Mouse (Mus musculus): ENCODE measurements at regions not wholly inside any gene's neighbourhood (a gene's known extent, or its start where the extent isn't known, plus 50 kb on each side); places are given as distances from the start of the nearest gene placed in this dataset.
A peak's percentile ranks its signal among the peaks of the same experiment; 100 is the strongest.

- H3K9me3 ChIP-seq (ENCODE audit: control insufficient read depth, low read length), result no peaks in the 10 kb centered on the region
- no peak overlapping the region for H3K4me2 ChIP-seq (replicated peaks; ENCODE audit: low read depth, low read length)
- H3K36me3 ChIP-seq (ENCODE audit: control insufficient read depth, insufficient read depth, low read length), result no peaks in the 10 kb centered on the region
- H3K27ac ChIP-seq (ENCODE audit: low read depth, low read length), result no peak overlapping the region
- no peak overlapping the region for H3K9ac ChIP-seq (ENCODE audit: low read depth, low read length)
- ATAC-seq (ENCODE audit: low FRiP score, low TSS enrichment), result peak; percentile 66; the same call in 1 of the 2 replicates
- no peaks in the 10 kb centered on the region for H3K27me3 ChIP-seq (ENCODE audit: control insufficient read depth, insufficient read depth, low read length)
- no peaks in the 10 kb centered on the region for H3K4me1 ChIP-seq (ENCODE audit: control insufficient read depth, insufficient read depth, low read length)
- no peak overlapping the region for H3K4me3 ChIP-seq (ENCODE audit: low read length)
- WGBS, result 54% methylated on average over 10 of the region's 10 CpGs
Observed at GRCm38 (mm10) chr7:118042914-118043313, 73.1 kb downstream of the Rps15a start.

DNA sequence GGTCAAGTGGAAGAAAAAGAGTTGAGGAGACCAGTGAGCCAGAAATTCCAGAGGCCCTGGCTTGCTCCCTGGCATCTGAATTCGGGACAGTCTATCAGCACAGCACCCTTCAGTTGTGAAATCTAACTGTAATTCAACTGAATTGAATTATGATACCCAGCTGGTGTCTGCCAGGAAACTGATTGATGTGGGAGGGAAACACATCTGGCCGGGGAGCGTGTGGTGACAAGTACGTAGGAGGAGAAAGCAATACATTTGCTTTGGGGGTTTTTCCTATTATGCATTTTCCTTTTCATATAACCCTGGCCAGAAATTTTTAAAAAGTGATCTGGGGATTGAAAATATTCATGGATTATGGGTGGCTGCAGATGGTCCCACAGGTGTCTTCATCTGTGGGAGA, 76.1 kb downstream of the Rps15a start:
- no peak overlapping the region for H3K27ac ChIP-seq (ENCODE audit: low read depth, low read length)
- H3K4me1 ChIP-seq (ENCODE audit: control insufficient read depth, insufficient read depth, low read length), result no peaks in the 10 kb centered on the region
- H3K36me3 ChIP-seq (ENCODE audit: control insufficient read depth, insufficient read depth, low read length), result no peaks in the 10 kb centered on the region
- ATAC-seq (ENCODE audit: low FRiP score, low TSS enrichment), result no peak
- no peak overlapping the region for H3K4me3 ChIP-seq (ENCODE audit: low read length)
- no peaks in the 10 kb centered on the region for H3K9me3 ChIP-seq (ENCODE audit: control insufficient read depth, low read length)
- H3K9ac ChIP-seq (ENCODE audit: low read depth, low read length), result no peak overlapping the region
- H3K4me2 ChIP-seq (replicated peaks; ENCODE audit: low read depth, low read length), result no peak overlapping the region
- WGBS, result 60% methylated on average over 4 of the region's 4 CpGs
- no peaks in the 10 kb centered on the region for H3K27me3 ChIP-seq (ENCODE audit: control insufficient read depth, insufficient read depth, low read length)

GRCm38 (mm10) chr7:118037062-118037461, 78.9 kb downstream of the Rps15a start:
- no peaks in the 10 kb centered on the region for H3K36me3 ChIP-seq (ENCODE audit: control insufficient read depth, insufficient read depth, low read length)
- no peaks in the 10 kb centered on the region for H3K9me3 ChIP-seq (ENCODE audit: control insufficient read depth, low read length)
- no peak overlapping the region for H3K4me3 ChIP-seq (ENCODE audit: low read length)
- no peak for ATAC-seq (ENCODE audit: low FRiP score, low TSS enrichment)
- H3K4me1 ChIP-seq (ENCODE audit: control insufficient read depth, insufficient read depth, low read length), result no peaks in the 10 kb centered on the region
- H3K9ac ChIP-seq (ENCODE audit: low read depth, low read length), result no peak overlapping the region
- no peak overlapping the region for H3K4me2 ChIP-seq (replicated peaks; ENCODE audit: low read depth, low read length)
- WGBS, result 62% methylated on average over 3 of the region's 3 CpGs
- no peak overlapping the region for H3K27ac ChIP-seq (ENCODE audit: low read depth, low read length)
- H3K27me3 ChIP-seq (ENCODE audit: control insufficient read depth, insufficient read depth, low read length), result no peaks in the 10 kb centered on the region

GRCm38 (mm10) chr7:118026106-118026526, 89.9 kb downstream of the Rps15a start:
- 37% methylated on average over 10 of the region's 10 CpGs for WGBS

GRCm38 (mm10) chr7:118004620-118005019, 111.4 kb downstream of the Rps15a start:
- H3K9me3 ChIP-seq (ENCODE audit: control insufficient read depth, low read length), result no peaks in the 10 kb centered on the region
- WGBS, result 91% methylated on average over 7 of the region's 7 CpGs
- no peaks in the 10 kb centered on the region for H3K27me3 ChIP-seq (ENCODE audit: control insufficient read depth, insufficient read depth, low read length)
- no peak for ATAC-seq (ENCODE audit: low FRiP score, low TSS enrichment)
- no peak overlapping the region for H3K27ac ChIP-seq (ENCODE audit: low read depth, low read length)
- no peaks in the 10 kb centered on the region for H3K36me3 ChIP-seq (ENCODE audit: control insufficient read depth, insufficient read depth, low read length)
- H3K4me2 ChIP-seq (replicated peaks; ENCODE audit: low read depth, low read length), result no peak overlapping the region
- H3K9ac ChIP-seq (ENCODE audit: low read depth, low read length), result no peak overlapping the region
- no peak overlapping the region for H3K4me3 ChIP-seq (ENCODE audit: low read length)
- H3K4me1 ChIP-seq (ENCODE audit: control insufficient read depth, insufficient read depth, low read length), result no peaks in the 10 kb centered on the region

More at GRCm38 (mm10) chr7:118026106-118026526, 89.9 kb downstream of the Rps15a start:
- no peak overlapping the region for H3K4me3 ChIP-seq (ENCODE audit: low read length)
- H3K27ac ChIP-seq (ENCODE audit: low read depth, low read length), result no peak overlapping the region
- H3K9ac ChIP-seq (ENCODE audit: low read depth, low read length), result no peak overlapping the region
- no peaks in the 10 kb centered on the region for H3K4me1 ChIP-seq (ENCODE audit: control insufficient read depth, insufficient read depth, low read length)
- H3K9me3 ChIP-seq (ENCODE audit: control insufficient read depth, low read length), result no peaks in the 10 kb centered on the region
- H3K36me3 ChIP-seq (ENCODE audit: control insufficient read depth, insufficient read depth, low read length), result no peaks in the 10 kb centered on the region
- no peaks in the 10 kb centered on the region for H3K27me3 ChIP-seq (ENCODE audit: control insufficient read depth, insufficient read depth, low read length)
- H3K4me2 ChIP-seq (replicated peaks; ENCODE audit: low read depth, low read length), result no peak overlapping the region
- no peak for ATAC-seq (ENCODE audit: low FRiP score, low TSS enrichment)

DNA sequence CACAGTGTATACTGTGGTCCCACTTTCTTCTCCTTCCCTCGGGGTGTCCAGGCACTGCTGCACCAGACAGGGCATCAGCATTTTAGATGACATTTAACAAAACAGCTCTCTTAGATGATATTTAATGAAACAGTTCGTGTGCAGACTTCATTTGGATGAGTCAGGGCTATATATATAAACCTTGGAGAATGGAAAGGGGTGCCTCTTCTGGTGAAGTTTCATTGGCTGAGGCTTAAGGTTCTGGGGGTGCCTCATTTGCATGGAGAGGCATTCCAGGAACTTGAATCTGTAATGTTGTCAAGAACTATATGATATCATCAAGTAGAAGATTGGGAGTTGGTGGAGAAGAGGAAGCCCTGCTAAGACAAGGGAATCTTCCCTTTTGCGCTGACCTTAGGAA, 114.1 kb downstream of the Rps15a start:
- Histone ChIP-seq H3K9ac (ENCODE audit: low read depth, low read length) (no peak overlapping the region), H3K9me3 (ENCODE audit: control insufficient read depth, low read length) (no peaks in the 10 kb centered on the region), H3K4me2 (replicated peaks; ENCODE audit: low read depth, low read length) (no peak overlapping the region), H3K27me3 (ENCODE audit: control insufficient read depth, insufficient read depth, low read length) (no peaks in the 10 kb centered on the region), H3K36me3 (ENCODE audit: control insufficient read depth, insufficient read depth, low read length) (no peaks in the 10 kb centered on the region), H3K4me3 (ENCODE audit: low read length) (no peak overlapping the region), H3K4me1 (ENCODE audit: control insufficient read depth, insufficient read depth, low read length) (no peaks in the 10 kb centered on the region), H3K27ac (ENCODE audit: low read depth, low read length) (no peak overlapping the region)
- WGBS, result 72% methylated on average over 3 of the region's 3 CpGs
- ATAC-seq (ENCODE audit: low FRiP score, low TSS enrichment), result no peak

DNA sequence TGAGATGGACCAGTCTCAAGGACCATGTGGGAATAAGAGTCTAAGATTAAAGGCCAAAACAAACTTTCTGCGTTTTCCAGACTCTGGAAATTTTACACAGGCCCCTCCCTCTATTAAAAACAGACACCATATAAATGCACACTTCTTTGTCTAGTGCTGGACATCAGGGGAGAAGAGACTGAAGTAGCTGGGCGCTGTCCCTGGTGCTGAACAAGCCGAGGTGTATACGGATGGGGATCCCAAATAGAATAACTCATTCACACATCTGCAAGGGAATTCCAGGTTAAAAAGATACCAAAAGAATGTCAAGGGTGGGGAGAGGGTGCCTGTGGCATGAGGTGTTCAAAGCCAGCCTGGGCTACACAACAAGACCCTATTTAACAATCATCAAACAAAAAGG, 114.9 kb downstream of the Rps15a start:
- 7% methylated on average over 4 of the region's 4 CpGs for WGBS
- Histone ChIP-seq H3K4me1 (ENCODE audit: control insufficient read depth, insufficient read depth, low read length) (no peaks in the 10 kb centered on the region), H3K9me3 (ENCODE audit: control insufficient read depth, low read length) (no peaks in the 10 kb centered on the region), H3K27me3 (ENCODE audit: control insufficient read depth, insufficient read depth, low read length) (no peaks in the 10 kb centered on the region), H3K27ac (ENCODE audit: low read depth, low read length) (no peak overlapping the region), H3K4me3 (ENCODE audit: low read length) (no peak overlapping the region), H3K9ac (ENCODE audit: low read depth, low read length) (no peak overlapping the region), H3K4me2 (replicated peaks; ENCODE audit: low read depth, low read length) (no peak overlapping the region), H3K36me3 (ENCODE audit: control insufficient read depth, insufficient read depth, low read length) (no peaks in the 10 kb centered on the region)
- peak; percentile 76; the same call in 1 of the 2 replicates for ATAC-seq (ENCODE audit: low FRiP score, low TSS enrichment)

- no peak overlapping the region for H3K27ac ChIP-seq (ENCODE audit: low read depth, low read length)
- 80% methylated on average over 4 of the region's 4 CpGs for WGBS
- H3K9me3 ChIP-seq (ENCODE audit: control insufficient read depth, low read length), result no peaks in the 10 kb centered on the region
- H3K27me3 ChIP-seq (ENCODE audit: control insufficient read depth, insufficient read depth, low read length), result no peaks in the 10 kb centered on the region
- H3K4me3 ChIP-seq (ENCODE audit: low read length), result no peak overlapping the region
- H3K36me3 ChIP-seq (ENCODE audit: control insufficient read depth, insufficient read depth, low read length), result no peaks in the 10 kb centered on the region
- no peak overlapping the region for H3K4me2 ChIP-seq (replicated peaks; ENCODE audit: low read depth, low read length)
- H3K4me1 ChIP-seq (ENCODE audit: control insufficient read depth, insufficient read depth, low read length), result no peaks in the 10 kb centered on the region
- no peak for ATAC-seq (ENCODE audit: low FRiP score, low TSS enrichment)
- no peak overlapping the region for H3K9ac ChIP-seq (ENCODE audit: low read depth, low read length)
Observed at GRCm38 (mm10) chr7:117982177-117982576, 133.8 kb downstream of the Rps15a start.

DNA sequence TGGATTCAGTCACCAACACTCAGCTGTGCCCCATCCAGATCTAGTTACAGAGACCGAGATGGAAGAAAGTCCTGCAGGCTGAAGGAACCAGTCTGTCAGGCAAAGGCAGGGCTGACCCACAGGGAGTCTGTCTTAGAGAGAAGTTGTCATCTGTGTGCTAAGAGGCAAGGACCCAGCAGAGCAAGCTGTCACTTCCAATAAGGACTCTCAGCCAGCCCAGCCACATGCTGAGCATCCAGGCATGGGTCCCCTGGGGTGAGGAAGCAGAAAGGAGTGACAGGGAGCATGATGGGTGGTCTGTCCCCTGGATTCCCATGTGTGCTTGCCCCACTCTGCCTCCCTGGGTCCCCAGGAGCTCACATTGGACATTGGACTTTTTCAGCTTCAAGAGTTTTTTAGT, 144.8 kb downstream of the Rps15a start:
- H3K9ac ChIP-seq (ENCODE audit: low read depth, low read length), result no peak overlapping the region
- WGBS, result 33% methylated on average over 1 of the region's 1 CpGs
- H3K36me3 ChIP-seq (ENCODE audit: control insufficient read depth, insufficient read depth, low read length), result no peaks in the 10 kb centered on the region

GRCm38 (mm10) chr7:117943435-117943834, 172.6 kb downstream of the Rps15a start:
- Histone ChIP-seq H3K9ac (ENCODE audit: low read depth, low read length) (no peak overlapping the region), H3K27ac (ENCODE audit: low read depth, low read length) (no peak overlapping the region), H3K4me3 (ENCODE audit: low read length) (no peak overlapping the region), H3K27me3 (ENCODE audit: control insufficient read depth, insufficient read depth, low read length) (no peaks in the 10 kb centered on the region), H3K4me2 (replicated peaks; ENCODE audit: low read depth, low read length) (no peak overlapping the region), H3K4me1 (ENCODE audit: control insufficient read depth, insufficient read depth, low read length) (no peaks in the 10 kb centered on the region), H3K36me3 (ENCODE audit: control insufficient read depth, insufficient read depth, low read length) (no peaks in the 10 kb centered on the region), H3K9me3 (ENCODE audit: control insufficient read depth, low read length) (no peaks in the 10 kb centered on the region)
- ATAC-seq (ENCODE audit: low FRiP score, low TSS enrichment), result no peak
- WGBS, result 93% methylated on average over 3 of the region's 3 CpGs

More for the DNA sequence above, 144.8 kb downstream of the Rps15a start:
- no peaks in the 10 kb centered on the region for H3K4me1 ChIP-seq (ENCODE audit: control insufficient read depth, insufficient read depth, low read length)
- ATAC-seq (ENCODE audit: low FRiP score, low TSS enrichment), result no peak
- H3K4me2 ChIP-seq (replicated peaks; ENCODE audit: low read depth, low read length), result no peak overlapping the region
- H3K27ac ChIP-seq (ENCODE audit: low read depth, low read length), result no peak overlapping the region
- H3K4me3 ChIP-seq (ENCODE audit: low read length), result no peak overlapping the region
- no peaks in the 10 kb centered on the region for H3K9me3 ChIP-seq (ENCODE audit: control insufficient read depth, low read length)
- no peaks in the 10 kb centered on the region for H3K27me3 ChIP-seq (ENCODE audit: control insufficient read depth, insufficient read depth, low read length)

All from kidney, embryonic 14.5 days (tissue).